Mouse (Mus musculus) Patski (cell line): ENCODE data around the gene Bmp10. TPM values are rescaled to one million over a fixed set of nuclear protein-coding genes. Genes with fewer than 3 reads are reported as not detected.
"Not testable (repeated sequence)": the region's sequence is repeated elsewhere in the genome, so short reads cannot be mapped to it uniquely, and the experiment has no call there.

Source experiments
- ATAC-seq: fragments of 100-300 bp; one replicate; pipeline ENCODE4 v1.8.0; 2021
- CTCF ChIA-PET: fragments of 350-600 bp; sonication (Branson Sonifier 250); formaldehyde crosslinking; loops from one replicate; lab custom pipeline; 2022; ENCODE audit warnings: inconsistent platforms; lab: Charles Lee
- POLR2A ChIA-PET: fragments of 350-600 bp; sonication (Branson Sonifier 250); formaldehyde crosslinking; loops from one replicate; lab custom pipeline; 2022; ENCODE audit warnings: antibody characterized with exemption, inconsistent platforms; lab: Charles Lee
- DNase-seq: peaks from one replicate; pipeline ENCODE4 v3.0.0-alpha.2; 2011; ENCODE audit warnings: low read depth, low spot score
- H3K27me3 ChIP-seq: fragments of 371-371 bp; one replicate; pipeline ENCODE4 v1.5.1; 2021
- CTCF ChIP-seq: fragments of 100-300 bp; IDR thresholded peaks from one replicate; pipeline ENCODE4 v1.5.1; 2021
- in situ Hi-C: fragments of 300-500 bp; cut with MboI; formaldehyde crosslinking; loops from 3 replicates; pipeline ENCODE4 v1.11.1; 2018; ENCODE audit warnings: low pct_unique_long_range_greater_than_20kb, mixed read lengths
- polyA plus RNA-seq: library from polyadenylated mRNA; unstranded; gene quantifications from one replicate; pipeline ENCODE4 v1.2.3, GENCODE M21; 2021

Gene Bmp10
- polyA plus RNA-seq, 1 experiment from 2014 or later = not detected

- no peak for TF ChIP-seq CTCF
- POLR2A ChIA-PET = interaction anchor here (0.6 kb wide), 1 partner anchor 49 kb away, joined by 3 read pairs; no protein-coding TSS in a partner anchor
- in situ Hi-C loops = no loop called here
- H3K27me3 ChIP-seq = peaks cover 75% of the 10 kb centered on the region
- ATAC-seq (no peak), DNase-seq (no peak)
- CTCF ChIA-PET = no interaction called here
Observed at GRCm38 (mm10) chr6:87443253-87443652, 14.5 kb downstream of the Bmp10 start.

GRCm38 (mm10) chr6:87445222-87445621 lies 16.4 kb downstream of the Bmp10 start:
- in situ Hi-C loops = no loop called here
- ChIA-PET POLR2A (no interaction called here), CTCF (no interaction called here)
- no peak for DNase-seq
- TF ChIP-seq CTCF = no peak
- no peak for ATAC-seq
- H3K27me3 ChIP-seq = peaks cover 67% of the 10 kb centered on the region

- peaks cover 49% of the 10 kb centered on the region for H3K27me3 ChIP-seq
- CTCF ChIA-PET = no interaction called here
- in situ Hi-C loops = no loop called here
- ATAC-seq (no peak), DNase-seq (no peak)
- POLR2A ChIA-PET = interaction anchor here (1.1 kb wide), 1 partner anchor 9 kb away, joined by 3 read pairs; no protein-coding TSS in a partner anchor
- no peak for TF ChIP-seq CTCF
Observed at GRCm38 (mm10) chr6:87447217-87447616, 18.4 kb downstream of the Bmp10 start.

- CTCF ChIA-PET = interaction anchor here (1.0 to 1.5 kb wide), 3 partner anchors 17 to 114 kb away, joined by 3 to 4 read pairs (median 3); partner anchors contain the start of gene Antxr1
- TF ChIP-seq CTCF = no peak
Observed at GRCm38 (mm10) chr6:87449534-87449933, 20.7 kb downstream of the Bmp10 start.

GRCm38 (mm10) chr6:87451016-87451415 lies 22.2 kb downstream of the Bmp10 start:
- POLR2A ChIA-PET = no interaction called here
- ATAC-seq = no peak
- TF ChIP-seq CTCF = peak; percentile 65

More at GRCm38 (mm10) chr6:87449534-87449933, 20.7 kb downstream of the Bmp10 start:
- in situ Hi-C loops = no loop called here
- POLR2A ChIA-PET = no interaction called here
- H3K27me3 ChIP-seq = peaks cover 40% of the 10 kb centered on the region
- ATAC-seq (no peak), DNase-seq (no peak)

GRCm38 (mm10) chr6:87451771-87452170 lies 23.0 kb downstream of the Bmp10 start:
- TF ChIP-seq CTCF = no peak
- CTCF ChIA-PET = interaction anchor here (1.0 to 1.6 kb wide), 8 partner anchors 15 to 77 kb away, joined by 3 to 6 read pairs (median 4); no protein-coding TSS in a partner anchor
- DNase-seq (peak; percentile 19), ATAC-seq (peak; percentile 12)
- in situ Hi-C loops = loop anchor here (5.0 kb wide), 1 partner anchor 54 kb away; no protein-coding TSS in a partner anchor
- H3K27me3 ChIP-seq = peaks cover 32% of the 10 kb centered on the region
- POLR2A ChIA-PET = no interaction called here

More at GRCm38 (mm10) chr6:87451016-87451415, 22.2 kb downstream of the Bmp10 start:
- CTCF ChIA-PET = interaction anchor here (1.0 to 1.6 kb wide), 8 partner anchors 15 to 78 kb away, joined by 3 to 6 read pairs (median 4); no protein-coding TSS in a partner anchor
- no peak for DNase-seq
- in situ Hi-C loops = loop anchor here (5.0 kb wide), 1 partner anchor 54 kb away; no protein-coding TSS in a partner anchor
- H3K27me3 ChIP-seq = peaks cover 39% of the 10 kb centered on the region

- DNase-seq = no peak
- POLR2A ChIA-PET = no interaction called here
- CTCF ChIA-PET = no interaction called here
- in situ Hi-C loops = no loop called here
- no peak for TF ChIP-seq CTCF
- peaks cover 24% of the 10 kb centered on the region for H3K27me3 ChIP-seq
- no peak for ATAC-seq
Observed at GRCm38 (mm10) chr6:87455507-87455906, 26.7 kb downstream of the Bmp10 start.

DNA sequence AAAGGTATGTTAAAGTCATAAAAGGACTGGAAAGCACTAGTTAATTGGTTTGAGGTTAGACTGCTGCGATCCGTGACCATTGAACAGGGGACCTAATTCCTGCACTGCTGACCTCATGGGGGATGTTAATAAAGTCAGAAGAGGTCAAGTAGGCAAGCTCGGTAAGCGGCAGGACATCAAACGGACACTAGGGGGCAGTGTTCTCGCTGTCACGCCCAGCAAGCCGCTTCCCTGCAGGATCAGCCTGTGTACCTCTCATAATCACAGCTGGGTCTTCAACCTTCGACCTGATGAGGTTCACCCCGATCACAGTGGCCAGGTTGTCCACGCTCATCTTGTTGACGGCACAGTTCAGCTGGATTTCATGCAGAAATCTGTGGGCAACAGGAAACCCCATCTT lies 37.4 kb downstream of the Bmp10 start:
- H3K27me3 ChIP-seq = peaks cover 8% of the 10 kb centered on the region
- ATAC-seq = no peak
- DNase-seq = peak; percentile 25
- ChIA-PET POLR2A (no interaction called here), CTCF (interaction anchor here (0.7 to 2.3 kb wide), 23 partner anchors 9 to 205 kb away, joined by 3 to 17 read pairs (median 4); partner anchors contain the start of gene Aplf)
- TF ChIP-seq CTCF = peak; percentile 94
- in situ Hi-C loops = loop anchor here (5.0 kb wide), 1 partner anchor 46 kb away; no protein-coding TSS in a partner anchor

DNA sequence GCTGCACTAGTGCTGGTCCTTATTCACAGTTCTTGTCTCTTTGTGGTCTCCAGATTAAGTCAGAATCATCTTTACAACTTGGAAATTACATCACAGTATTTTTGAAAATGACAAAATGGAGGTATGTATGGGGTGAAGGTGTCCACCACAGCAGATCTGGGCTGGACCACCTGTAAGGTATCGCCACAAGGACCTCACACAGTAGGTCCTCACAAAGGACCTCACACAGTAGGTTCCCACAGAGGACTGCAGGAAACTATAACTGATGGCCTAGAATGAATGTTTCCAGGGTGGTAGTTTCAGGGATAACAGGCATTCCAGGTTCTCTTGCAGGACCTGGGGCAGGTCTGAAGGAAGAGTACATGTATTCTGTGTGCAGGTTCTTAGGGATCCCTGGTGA lies 38.6 kb downstream of the Bmp10 start:
- H3K27me3 ChIP-seq = peaks cover 7% of the 10 kb centered on the region
- POLR2A ChIA-PET = no interaction called here
- in situ Hi-C loops = loop anchor here (5.0 kb wide), 1 partner anchor 45 kb away; no protein-coding TSS in a partner anchor
- DNase-seq (no peak), ATAC-seq (no peak)
- TF ChIP-seq CTCF = no peak
- CTCF ChIA-PET = interaction anchor here (1.2 to 2.3 kb wide), 3 partner anchors 18 to 46 kb away, joined by 3 to 10 read pairs (median 8); no protein-coding TSS in a partner anchor

DNA sequence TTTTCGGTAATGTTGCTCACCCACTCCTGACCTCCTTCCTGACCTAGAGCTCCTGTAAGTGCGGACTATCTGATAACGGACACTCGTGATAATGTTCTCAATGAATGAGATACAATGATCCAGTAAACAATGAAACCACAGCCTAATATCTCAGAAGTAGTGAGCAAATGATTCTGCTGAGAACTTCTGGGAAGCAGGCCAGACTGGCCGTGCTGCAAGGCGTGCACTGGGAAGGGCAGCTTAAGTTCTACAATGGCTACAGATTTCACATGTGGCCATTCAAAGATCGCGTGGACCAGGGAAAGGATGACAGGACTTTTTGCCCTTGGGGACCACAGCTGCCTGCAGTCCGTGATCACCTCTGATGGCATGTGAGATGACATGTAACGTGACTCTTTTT lies 39.6 kb downstream of the Bmp10 start:
- POLR2A ChIA-PET = no interaction called here
- CTCF ChIA-PET = interaction anchor here (1.2 to 2.3 kb wide), 4 partner anchors 19 to 54 kb away, joined by 3 to 10 read pairs (median 6); no protein-coding TSS in a partner anchor
- no peak for ATAC-seq
- DNase-seq = no peak
- H3K27me3 ChIP-seq = no peaks in the 10 kb centered on the region
- in situ Hi-C loops = loop anchor here (5.0 kb wide), 1 partner anchor 44 kb away; no protein-coding TSS in a partner anchor
- no peak for TF ChIP-seq CTCF

DNA sequence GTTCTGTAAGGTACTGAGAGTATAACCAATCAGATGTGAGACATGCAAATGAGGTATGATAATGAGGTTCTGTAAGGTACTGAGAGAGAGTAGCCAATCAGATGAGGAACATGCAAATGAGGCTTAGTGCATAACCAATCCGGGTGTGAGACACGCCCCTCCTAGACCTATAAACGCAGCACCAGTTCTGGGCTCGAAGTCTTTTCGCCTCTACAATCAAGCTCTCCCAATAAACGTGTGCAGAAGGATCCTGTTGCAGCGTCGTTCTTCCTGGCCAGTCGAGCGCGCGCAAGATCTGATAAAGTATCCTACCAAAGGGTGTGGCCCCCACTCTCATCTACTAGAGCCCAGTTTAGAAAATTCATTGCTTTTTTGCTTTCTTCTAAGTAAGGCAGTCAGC lies 41.3 kb downstream of the Bmp10 start:
- in situ Hi-C loops, DNase-seq, POLR2A ChIA-PET, ATAC-seq, H3K27me3 ChIP-seq: not testable (repeated sequence)
- CTCF ChIA-PET = interaction anchor here (0.9 to 1.7 kb wide), 2 partner anchors 43 to 52 kb away, joined by 3 read pairs; no protein-coding TSS in a partner anchor
